Mouse (Mus musculus) G1E (cell line): ENCODE data around the gene Dnajc3.

Source experiments
- CTCF ChIP-seq: IDR thresholded peaks from 2 replicates; pipeline ENCODE4 v1.5.1; 2012; ENCODE audit warnings: low read depth, low read length, inconsistent platforms, mixed read lengths
- GATA1 ChIP-seq: IDR thresholded peaks from 2 replicates; pipeline ENCODE4 v1.6.1; 2012; ENCODE audit warnings: borderline replicate concordance, low read length, inconsistent platforms, mixed read lengths
- GATA2 ChIP-seq: IDR thresholded peaks from 2 replicates; pipeline ENCODE4 v1.6.1; 2012; ENCODE audit warnings: low read depth, low read length, inconsistent platforms, borderline replicate concordance
- POLR2AphosphoS5 ChIP-seq: IDR thresholded peaks from 2 replicates; pipeline ENCODE4 v1.6.1; 2012; ENCODE audit warnings: low read depth, low read length, inconsistent platforms; ENCODE audit not compliant: insufficient replicate concordance
- TAL1 ChIP-seq: conservative IDR thresholded peaks from 2 replicates; pipeline ENCODE4 v1.6.1; 2012; ENCODE audit warnings: low read depth, low read length, inconsistent platforms, mixed read lengths

- TF ChIP-seq CTCF (no peak), POLR2AphosphoS5 (no peak), TAL1 (no peak), GATA1 (no peak), GATA2 (no peak)
Observed at GRCm38 (mm10) chr14:118984161-118984560, 46.4 kb downstream of the Dnajc3 start.
